Mouse (Mus musculus) heart, postnatal 0 days (tissue): ENCODE data around the gene Tbc1d8b. TPM values are rescaled to one million over a fixed set of nuclear protein-coding genes. Genes with fewer than 3 reads are reported as not detected.

Experiments
- ATAC-seq: fragments of 200-750 bp; cut with Nextera tagmentation; 2 replicates; pipeline ENCODE4 v1.8.0; 2017; ENCODE audit warnings: low read depth, moderate number of reproducible peaks, moderate library complexity; ENCODE audit not compliant: insufficient read depth
- DNase-seq: peaks from one replicate; pipeline ENCODE4 v3.0.0-alpha.2; 2016; ENCODE audit warnings: low spot score
- H3K27ac ChIP-seq: fragments of 300-500 bp; sonication (generic); 2 replicates; pipeline ENCODE4 v1.5.1; 2014; ENCODE audit warnings: low read depth, mild to moderate bottlenecking
- H3K27me3 ChIP-seq: fragments of 300-500 bp; sonication (generic); 2 replicates; pipeline ENCODE4 v1.6.1; 2014; ENCODE audit warnings: low read length, mixed read lengths; ENCODE audit not compliant: control insufficient read depth, insufficient read depth
- H3K36me3 ChIP-seq: fragments of 300-500 bp; sonication (generic); replicated peaks from 2 replicates; pipeline ENCODE4 v1.6.1; 2014; ENCODE audit warnings: low read length, mixed read lengths; ENCODE audit not compliant: control insufficient read depth, insufficient read depth
- H3K4me1 ChIP-seq: fragments of 300-500 bp; sonication (generic); 2 replicates; pipeline ENCODE4 v1.6.1; 2014; ENCODE audit warnings: antibody characterized with exemption; ENCODE audit not compliant: control insufficient read depth, insufficient read depth
- H3K4me2 ChIP-seq: fragments of 300-500 bp; sonication (generic); 2 replicates; pipeline ENCODE4 v1.6.1; 2014; ENCODE audit warnings: low read depth, mild to moderate bottlenecking, low read length, moderate library complexity
- H3K4me3 ChIP-seq: fragments of 300-500 bp; sonication (generic); 2 replicates; pipeline ENCODE4 v1.5.1; 2014; ENCODE audit warnings: low read depth, low read length
- H3K9ac ChIP-seq: fragments of 300-500 bp; sonication (generic); replicated peaks from 2 replicates; pipeline ENCODE4 v1.6.1; 2014; ENCODE audit warnings: low read depth, low read length, mixed read lengths
- H3K9me3 ChIP-seq: fragments of 300-500 bp; sonication (generic); replicated peaks from 2 replicates; pipeline ENCODE4 v1.6.1; 2016; ENCODE audit warnings: low read length; ENCODE audit not compliant: control insufficient read depth
- CTCF ChIP-seq: IDR thresholded peaks from 2 replicates; pipeline ENCODE4 v1.5.1; 2016; ENCODE audit warnings: antibody characterized with exemption, control low read depth, low read depth
- EP300 ChIP-seq: IDR thresholded peaks from 2 replicates; pipeline ENCODE4 v1.6.1; 2016; ENCODE audit warnings: antibody characterized with exemption, low read depth
- WGBS: fragments of 180-500 bp; shearing (Covaris S2); extraction: QIAGEN DNeasy Blood & Tissue Kit; methylation state at CpG from one replicate; pipeline ENCODE4 v1.1.7; 2014; 5-methylcytosine and 5-hydroxymethylcytosine counted together
- polyA plus RNA-seq: library from polyadenylated mRNA; unstranded; fragments of >200 nt; fragmentation: Nextera tagmentation; extraction: Ambion mirVana; gene quantifications from 2 replicates; pipeline ENCODE4 v1.2.1, GENCODE M21; 2015
- total RNA-seq: library from RNA; depleted of rRNA; stranded (reverse); fragments of >200 nt; gene quantifications from 2 replicates; pipeline ENCODE4 v1.2.3, GENCODE M21; 2014; ENCODE audit warnings: low replicate concordance

Tbc1d8b gene
- total and polyA plus RNA-seq, 2 experiments from 2014 or later = 1.7 to 2.2 TPM

DNA sequence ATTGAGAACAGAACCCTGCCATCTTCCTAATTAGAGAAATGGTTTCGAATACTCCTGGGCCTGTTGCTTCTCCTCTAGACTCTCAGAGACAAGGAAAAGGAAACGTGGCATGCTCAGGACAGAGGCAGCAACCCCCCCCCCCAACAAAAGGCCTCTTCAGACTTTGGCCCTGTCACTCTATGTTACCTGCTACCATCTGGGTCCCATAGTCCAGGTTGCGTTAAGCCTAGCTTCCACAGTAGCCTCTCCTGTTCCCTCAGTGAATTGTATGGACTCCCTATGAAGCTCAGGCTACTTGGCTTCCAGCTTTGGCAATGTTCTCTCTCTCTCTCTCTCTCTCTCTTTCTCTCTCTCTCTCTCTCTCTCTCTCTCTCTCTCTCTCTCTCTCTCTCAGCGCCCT is 96.8 kb downstream of the Tbc1d8b start:
- no peaks in the 10 kb centered on the region for H3K36me3 ChIP-seq
- TF ChIP-seq CTCF (no peak), EP300 (no peak)
- no peak overlapping the region for H3K9ac ChIP-seq
- H3K9me3 ChIP-seq = no peaks in the 10 kb centered on the region
- no peak overlapping the region for H3K27ac ChIP-seq
- no peak overlapping the region for H3K4me3 ChIP-seq
- DNase-seq (no peak), ATAC-seq (no peak)
- H3K27me3 ChIP-seq = no peaks in the 10 kb centered on the region
- 77% methylated on average over 3 of the region's 4 CpGs for WGBS
- no peak overlapping the region for H3K4me2 ChIP-seq
- H3K4me1 ChIP-seq = no peaks in the 10 kb centered on the region

DNA sequence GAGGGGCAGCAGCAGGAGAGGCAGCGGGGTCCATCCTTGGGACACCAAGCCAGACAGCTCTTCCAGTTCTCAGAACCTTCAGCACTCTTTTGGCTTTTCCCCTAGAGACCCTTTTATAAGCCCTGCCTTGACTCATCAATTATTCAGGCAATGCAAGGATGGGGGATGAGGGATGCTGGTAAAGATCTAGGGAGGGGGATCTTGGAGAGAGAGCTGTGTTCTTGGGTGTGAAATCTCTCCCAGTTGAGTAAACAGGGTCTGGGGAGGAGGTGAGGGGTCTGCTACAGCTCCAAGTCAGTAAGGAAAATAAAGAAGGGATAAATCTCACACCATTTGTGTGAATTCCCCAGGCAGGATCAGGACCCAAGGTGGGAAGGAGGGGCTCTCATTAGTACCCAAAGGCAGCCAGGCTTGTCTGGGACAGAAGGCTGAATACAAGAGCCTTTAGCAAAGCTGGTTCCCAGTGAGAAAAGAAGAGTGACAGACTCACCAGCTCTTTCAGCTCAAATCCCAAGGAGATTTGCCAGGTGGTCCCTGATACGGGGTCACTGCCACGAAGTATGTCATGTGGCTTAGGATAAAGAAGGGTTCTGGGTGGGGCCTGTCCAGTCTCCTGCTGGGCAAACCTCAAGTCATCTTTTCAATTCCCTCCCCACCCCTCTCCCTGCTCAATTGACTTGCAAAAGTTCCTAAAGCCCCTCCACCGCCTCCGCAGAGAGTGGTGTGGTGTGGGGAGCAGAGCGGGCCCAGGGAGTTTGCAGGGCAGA is 97.7 kb downstream of the Tbc1d8b start, which contains the start of gene Ripply1:
Ripply1 (minus strand) TSS at position 76 of the 767 bp plus-strand sequence.
- Histone ChIP-seq H3K27me3 (no peaks in the 10 kb centered on the region), H3K9ac (no peak within 1 kb of the TSS), H3K27ac (no peak within 1 kb of the TSS), H3K4me2 (no peak within 1 kb of the TSS), H3K36me3 (no peaks in the 10 kb centered on the region), H3K4me3 (no peak within 1 kb of the TSS), H3K4me1 (no peaks in the 10 kb centered on the region), H3K9me3 (no peaks in the 10 kb centered on the region)
- WGBS = 62% methylated on average over 6 of the region's 6 CpGs
- TF ChIP-seq CTCF = no peak
- no peak for TF ChIP-seq EP300
- ATAC-seq (no peak), DNase-seq (no peak)

DNA sequence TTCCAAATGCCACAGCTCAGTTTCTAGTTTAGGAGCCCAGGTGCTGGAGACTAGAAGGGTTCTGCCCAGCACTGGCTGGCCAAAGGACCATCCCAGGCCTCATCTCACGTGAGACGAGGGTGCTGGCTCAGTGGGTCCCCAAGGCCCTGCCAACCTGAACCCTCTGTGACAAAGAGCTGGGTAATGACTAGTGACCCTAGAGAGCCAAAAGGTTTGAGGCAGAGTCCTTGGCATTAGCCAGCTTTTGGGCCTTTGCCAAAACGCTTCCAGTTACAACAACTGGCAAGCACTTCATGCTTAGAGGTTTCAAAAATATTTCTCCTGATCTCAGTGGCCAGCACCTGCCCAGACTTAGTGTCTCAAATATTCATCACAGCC is 98.2 kb downstream of the Tbc1d8b start:
- TF ChIP-seq EP300 (no peak), CTCF (no peak)
- no peaks in the 10 kb centered on the region for H3K4me1 ChIP-seq
- H3K9ac ChIP-seq = no peak overlapping the region
- H3K27me3 ChIP-seq = no peaks in the 10 kb centered on the region
- no peak for DNase-seq
- H3K4me3 ChIP-seq = no peak overlapping the region
- ATAC-seq = no peak
- H3K4me2 ChIP-seq = no peak overlapping the region
- no peaks in the 10 kb centered on the region for H3K9me3 ChIP-seq
- 47% methylated on average over 3 of the region's 3 CpGs for WGBS
- H3K36me3 ChIP-seq = no peaks in the 10 kb centered on the region
- no peak overlapping the region for H3K27ac ChIP-seq

DNA sequence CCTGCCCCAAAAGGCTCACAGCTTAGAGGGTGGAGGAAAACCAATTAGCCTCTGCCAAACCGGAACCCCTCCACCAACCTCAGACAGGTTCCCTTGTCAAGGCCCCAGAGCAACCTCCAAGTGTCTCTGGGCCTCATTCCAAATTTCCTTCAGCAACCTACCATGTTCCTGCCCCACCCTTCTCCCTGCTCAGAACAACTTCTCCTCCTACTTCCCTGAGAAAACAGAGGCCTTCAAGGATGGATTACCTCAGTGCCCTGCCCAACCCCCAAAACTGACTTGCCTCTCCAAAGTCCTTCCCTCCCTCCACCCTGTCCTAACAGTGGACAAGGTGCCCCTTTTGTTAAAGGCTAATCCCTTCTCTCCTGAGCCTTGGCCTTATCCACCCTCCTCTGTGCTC is 101.0 kb downstream of the Tbc1d8b start:
- H3K27ac ChIP-seq = no peak overlapping the region
- peak; percentile 17; the same call in 1 of the 2 replicates for ATAC-seq
- TF ChIP-seq EP300 = no peak
- TF ChIP-seq CTCF = no peak
- H3K4me3 ChIP-seq = no peak overlapping the region
- H3K36me3 ChIP-seq = no peaks in the 10 kb centered on the region
- H3K27me3 ChIP-seq = no peaks in the 10 kb centered on the region
- DNase-seq = peak; percentile 20
- WGBS = 14% methylated on average over 1 of the region's 1 CpGs
- H3K9me3 ChIP-seq = no peaks in the 10 kb centered on the region
- no peak overlapping the region for H3K4me2 ChIP-seq
- H3K4me1 ChIP-seq = no peaks in the 10 kb centered on the region
- H3K9ac ChIP-seq = no peak overlapping the region

DNA sequence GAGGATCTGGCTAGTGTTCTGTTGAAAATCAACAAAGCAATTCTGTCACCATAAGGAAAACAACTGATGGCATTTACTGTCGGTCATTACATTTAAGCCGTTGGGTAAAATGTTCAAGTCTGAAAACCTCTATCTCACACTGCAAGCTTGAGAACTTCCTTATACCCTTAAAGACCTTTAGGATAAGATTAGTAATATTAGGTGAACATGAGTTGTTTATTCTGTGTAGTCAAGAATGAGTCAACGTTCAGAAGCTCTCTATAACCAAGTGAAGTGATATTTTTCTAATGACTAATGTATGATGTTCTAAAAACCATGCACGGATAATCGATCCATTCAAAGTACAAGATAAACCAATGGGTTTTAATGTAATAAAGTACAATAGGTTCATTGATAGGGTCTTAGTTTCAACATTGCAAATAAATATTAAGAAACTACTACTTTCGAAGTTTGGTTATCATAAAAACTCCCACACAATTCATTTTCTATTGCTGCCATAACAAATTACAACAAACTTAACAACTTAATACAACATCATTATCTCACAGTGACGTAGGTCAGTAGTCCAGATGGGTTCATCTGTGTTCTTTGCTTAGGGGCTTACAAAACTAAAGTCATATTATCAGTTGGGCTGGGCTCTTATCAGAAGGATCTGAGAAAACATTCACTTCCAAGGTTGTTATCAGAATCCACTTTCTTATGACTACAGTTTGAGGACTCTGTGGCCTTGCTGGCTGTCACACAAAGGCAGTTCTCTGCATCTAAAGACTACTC is 109.5 kb downstream of the Tbc1d8b start:
- WGBS = 71% methylated on average over 7 of the region's 7 CpGs
- Histone ChIP-seq H3K4me3 (no peak overlapping the region), H3K27ac (no peak overlapping the region), H3K9ac (no peak overlapping the region), H3K4me2 (no peak overlapping the region), H3K27me3 (no peaks in the 10 kb centered on the region), H3K36me3 (no peaks in the 10 kb centered on the region), H3K4me1 (no peaks in the 10 kb centered on the region), H3K9me3 (no peaks in the 10 kb centered on the region)
- TF ChIP-seq EP300 = no peak
- no peak for TF ChIP-seq CTCF
- DNase-seq = no peak
- no peak for ATAC-seq
